Mouse (Mus musculus) kidney, adult 2 months (tissue): Measurements from ENCODE around the gene Bloc1s3. TPM values are rescaled to one million over a fixed set of nuclear protein-coding genes. Genes with fewer than 3 reads are reported as not detected.
"Not testable (repeated sequence)": the region's sequence is repeated elsewhere in the genome, so short reads cannot be mapped to it uniquely, and the experiment has no call there.

ENCODE experiments used
- DNase-seq: peaks from one replicate; pipeline ENCODE4 v3.0.0; 2021
- H3K27ac ChIP-seq: fragments of 200-500 bp; 2 replicates; pipeline ENCODE4 v1.5.1; 2012; ENCODE audit warnings: low read depth, low read length, control low read depth, inconsistent platforms; ENCODE audit not compliant: insufficient read depth
- H3K27me3 ChIP-seq: fragments of 200-500 bp; replicated peaks from 2 replicates; pipeline ENCODE4 v1.6.1; 2012; ENCODE audit warnings: mild to moderate bottlenecking, moderate library complexity, low read length, inconsistent platforms; ENCODE audit not compliant: control insufficient read depth, insufficient read depth
- H3K36me3 ChIP-seq: fragments of 200-500 bp; 2 replicates; pipeline ENCODE4 v1.6.1; 2012; ENCODE audit warnings: mild to moderate bottlenecking, moderate library complexity, low read length, inconsistent platforms; ENCODE audit not compliant: control insufficient read depth, insufficient read depth
- H3K4me1 ChIP-seq: fragments of 200-500 bp; 2 replicates; pipeline ENCODE4 v1.6.1; 2011; ENCODE audit warnings: low read length; ENCODE audit not compliant: control insufficient read depth, insufficient read depth
- H3K4me3 ChIP-seq: fragments of 200-500 bp; 2 replicates; pipeline ENCODE4 v1.5.1; 2011; ENCODE audit warnings: mild to moderate bottlenecking, low read depth, low read length, control low read depth; ENCODE audit not compliant: insufficient read depth
- CTCF ChIP-seq: fragments of 200-500 bp; conservative IDR thresholded peaks from 2 replicates; pipeline ENCODE4 v1.5.1; 2011; ENCODE audit warnings: low read depth, mild to moderate bottlenecking, control low read depth, low read length, moderate library complexity, mixed read lengths; ENCODE audit not compliant: insufficient read depth, insufficient read length
- POLR2A ChIP-seq: fragments of 200-500 bp; IDR thresholded peaks from one replicate; pipeline ENCODE4 v1.6.1; 2011; ENCODE audit warnings: low read depth, low read length, control low read depth
- WGBS: fragments of 180-500 bp; shearing (Covaris S2); methylation state at CpG from one replicate; pipeline ENCODE4 v1.1.7; 2018; 5-methylcytosine and 5-hydroxymethylcytosine counted together
- polyA plus RNA-seq: library from polyadenylated mRNA; depleted of rRNA; stranded (reverse); fragments of >200 nt; gene quantifications from 2 replicates; pipeline ENCODE4 v1.2.3, GENCODE M21; 2012

The Bloc1s3 gene
- polyA plus RNA-seq, 1 experiment: 8.6 TPM

DNA sequence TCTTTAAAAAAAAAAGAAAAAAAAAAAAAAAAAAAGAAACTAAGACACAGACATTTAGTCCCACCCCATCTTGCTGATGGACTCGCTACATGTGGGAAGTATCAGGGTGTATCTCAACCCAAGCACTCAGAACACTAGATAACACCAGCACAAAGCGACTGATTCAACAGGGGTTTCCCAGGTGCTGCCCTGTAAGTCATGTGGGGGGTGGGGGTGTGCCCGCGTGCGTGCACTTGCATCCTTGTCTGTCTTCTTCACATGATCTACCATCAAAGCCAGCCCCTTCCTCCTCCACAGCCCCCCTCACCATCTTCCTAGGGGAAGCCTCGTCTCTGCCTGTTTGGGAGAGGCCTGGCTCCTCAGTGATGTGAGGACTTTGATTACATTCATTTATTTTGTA is 4.2 kb upstream of the Bloc1s3 start:
- Histone ChIP-seq H3K27ac (no peak overlapping the region), H3K36me3 (no peaks in the 10 kb centered on the region), H3K4me3 (no peak overlapping the region), H3K4me1 (0 out of 2 replicates have a peak, but pooled peaks cover 3% of the 10 kb centered on the region), H3K27me3 (no peaks in the 10 kb centered on the region)
- DNase-seq: no peak
- no peak for TF ChIP-seq POLR2A
- TF ChIP-seq CTCF: no peak
- WGBS: 86% methylated on average over 6 of the region's 6 CpGs

GRCm38 (mm10) chr7:19511934-19512333 is 3.8 kb upstream of the Bloc1s3 start:
- not testable (repeated sequence) for H3K4me1 ChIP-seq, DNase-seq, H3K4me3 ChIP-seq, H3K36me3 ChIP-seq, H3K27ac ChIP-seq, H3K27me3 ChIP-seq
- 74% methylated on average over 7 of the region's 7 CpGs for WGBS

GRCm38 (mm10) chr7:19509786-19510185 is 1.6 kb upstream of the Bloc1s3 start:
- no peak overlapping the region for H3K27ac ChIP-seq
- DNase-seq: no peak
- no peak for TF ChIP-seq POLR2A
- TF ChIP-seq CTCF: no peak
- 0 out of 2 replicates have a peak, but pooled peaks cover 3% of the 10 kb centered on the region for H3K4me1 ChIP-seq
- no peaks in the 10 kb centered on the region for H3K27me3 ChIP-seq
- 89% methylated on average over 7 of the region's 7 CpGs for WGBS
- no peak overlapping the region for H3K4me3 ChIP-seq
- no peaks in the 10 kb centered on the region for H3K36me3 ChIP-seq

DNA sequence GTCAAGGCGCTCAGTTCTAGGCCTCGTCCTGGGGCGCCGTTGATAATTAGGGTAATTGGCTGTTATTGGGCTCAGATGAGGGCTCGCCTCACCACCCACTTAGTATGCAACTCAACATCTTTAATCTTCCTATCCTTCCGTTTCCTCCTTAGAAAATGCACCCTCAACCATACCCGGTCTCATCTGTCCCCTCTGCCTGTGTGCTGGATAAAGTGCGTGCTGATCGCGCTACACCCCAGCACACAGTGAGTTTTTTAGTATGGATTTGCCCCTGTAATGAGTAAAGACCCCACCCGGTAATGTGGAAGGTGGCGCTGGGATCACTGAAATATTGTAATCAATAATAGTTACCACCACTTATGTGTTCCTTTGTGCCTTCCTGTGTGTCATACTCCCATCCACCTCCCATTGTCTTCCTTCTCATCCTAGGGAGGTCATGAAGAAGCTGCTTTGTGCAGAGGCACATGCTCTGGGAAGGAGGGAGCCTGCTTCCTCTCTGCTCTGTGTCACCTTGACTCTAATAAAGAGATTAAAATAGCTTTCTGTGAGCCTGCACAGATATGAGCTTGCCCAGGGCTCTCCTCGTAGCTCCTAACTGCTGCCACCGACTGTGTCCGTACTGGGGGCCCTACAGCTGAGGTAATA is 879 bp upstream of the Bloc1s3 start:
- Histone ChIP-seq H3K27ac (0 out of 2 replicates have a peak overlapping the region, but pooled peaks have one; percentile 17), H3K4me1 (0 out of 2 replicates have a peak, but pooled peaks cover 3% of the 10 kb centered on the region), H3K27me3 (no peaks in the 10 kb centered on the region), H3K36me3 (no peaks in the 10 kb centered on the region), H3K4me3 (peak overlapping the region; percentile 79)
- TF ChIP-seq CTCF (no peak), POLR2A (no peak)
- no peak for DNase-seq
- 8% methylated on average over 15 of the region's 15 CpGs for WGBS

DNA sequence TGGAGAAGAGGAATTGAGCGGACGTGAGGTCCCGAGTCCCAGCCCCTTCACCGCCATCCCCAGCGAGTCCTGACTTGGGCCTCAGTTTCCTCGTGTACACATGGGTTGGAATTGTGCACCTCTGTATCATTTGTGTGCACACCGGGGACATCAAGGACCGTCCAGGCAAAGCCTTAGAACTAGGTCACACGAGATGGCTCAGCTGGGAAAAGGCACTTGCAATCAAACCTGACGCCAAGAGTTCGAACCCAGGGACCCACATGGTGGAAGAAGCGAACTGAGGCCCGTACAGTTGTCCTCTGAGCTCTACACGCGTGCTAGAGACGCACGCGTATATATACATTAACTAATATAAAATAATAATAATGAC is 570 bp downstream of the Bloc1s3 start:
- H3K27ac ChIP-seq: no peak overlapping the region
- no peaks in the 10 kb centered on the region for H3K36me3 ChIP-seq
- 0 out of 2 replicates have a peak, but pooled peaks cover 3% of the 10 kb centered on the region for H3K4me1 ChIP-seq
- no peaks in the 10 kb centered on the region for H3K27me3 ChIP-seq
- DNase-seq: no peak
- peak overlapping the region; percentile 79 for H3K4me3 ChIP-seq
- TF ChIP-seq CTCF: no peak
- TF ChIP-seq POLR2A: no peak
- WGBS: 7% methylated on average over 18 of the region's 18 CpGs

DNA sequence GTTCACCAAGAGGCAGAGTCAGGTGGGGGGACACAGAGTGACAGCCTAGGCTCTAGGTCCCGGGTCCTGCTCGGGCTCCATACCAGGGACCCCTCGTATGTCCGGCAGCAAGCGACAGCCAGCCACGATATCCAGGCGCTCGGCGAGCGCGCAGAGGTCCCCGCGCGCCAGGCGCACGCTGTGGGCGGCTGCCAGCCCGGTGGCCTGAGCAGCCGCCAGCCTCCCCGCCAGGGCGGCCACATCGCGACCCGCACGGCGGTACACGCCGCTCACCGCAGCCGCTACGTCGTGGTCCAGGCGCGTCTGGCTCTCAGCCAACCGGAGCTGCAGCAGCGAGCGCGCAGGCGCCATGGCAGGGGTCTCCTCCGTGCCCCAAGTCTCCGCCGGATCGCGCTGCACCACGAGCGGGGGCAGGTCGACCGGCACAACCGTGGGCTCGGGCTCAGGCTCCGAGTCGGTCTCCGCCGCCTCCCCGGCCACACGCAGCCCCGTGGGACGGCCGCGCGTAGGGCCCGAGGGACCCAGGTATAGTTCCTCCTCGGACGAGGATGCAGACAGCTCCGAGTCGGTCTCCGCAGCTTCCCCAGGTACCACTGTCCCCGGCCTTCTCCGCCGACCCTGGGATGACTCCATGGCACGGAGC is 1.1 kb downstream of the Bloc1s3 start:
- H3K27me3 ChIP-seq: no peaks in the 10 kb centered on the region
- peak; percentile 43 for DNase-seq
- H3K4me1 ChIP-seq: 0 out of 2 replicates have a peak, but pooled peaks cover 3% of the 10 kb centered on the region
- H3K4me3 ChIP-seq: peak overlapping the region; percentile 79
- TF ChIP-seq POLR2A (no peak), CTCF (no peak)
- 15% methylated on average over 71 of the region's 71 CpGs for WGBS
- 0 out of 2 replicates have a peak overlapping the region, but pooled peaks have one; percentile 10 for H3K27ac ChIP-seq
- no peaks in the 10 kb centered on the region for H3K36me3 ChIP-seq

GRCm38 (mm10) chr7:19506326-19506725 is 1.8 kb downstream of the Bloc1s3 start:
- TF ChIP-seq CTCF (0 out of 2 replicates have a peak, but pooled peaks have one; percentile 14), POLR2A (no peak)
- no peak overlapping the region for H3K27ac ChIP-seq
- 0 out of 2 replicates have a peak, but pooled peaks cover 3% of the 10 kb centered on the region for H3K4me1 ChIP-seq
- H3K36me3 ChIP-seq: no peaks in the 10 kb centered on the region
- WGBS: 65% methylated on average over 6 of the region's 6 CpGs
- H3K4me3 ChIP-seq: no peak overlapping the region
- H3K27me3 ChIP-seq: no peaks in the 10 kb centered on the region
- DNase-seq: no peak
